Mouse (Mus musculus): ENCODE data around the gene Shmt1.
"Not testable (repeated sequence)": the region's sequence is repeated elsewhere in the genome, so short reads cannot be mapped to it uniquely, and the experiment has no call there.

Shmt1 gene

DNA sequence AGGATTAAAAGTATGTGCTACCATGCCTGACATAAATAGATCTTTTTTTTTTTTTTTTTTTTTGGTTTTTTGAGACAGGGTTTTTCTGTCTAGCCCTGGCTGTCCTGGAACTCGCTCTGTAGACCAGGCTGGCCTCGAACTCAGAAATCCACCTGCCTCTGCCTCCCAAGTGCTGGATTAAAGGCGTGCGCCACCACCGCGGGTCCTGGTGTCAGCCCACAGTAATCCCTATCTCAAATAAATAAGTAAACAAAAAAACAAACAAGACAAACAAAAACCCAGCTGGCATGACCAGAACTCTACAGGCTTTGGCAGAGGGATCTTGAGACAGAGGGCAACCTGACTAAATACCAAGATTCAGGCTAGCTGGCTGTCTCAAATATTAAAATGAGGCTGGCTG, at the start of gene Shmt1:
Gene Shmt1 (minus strand): TSS at position 101 of the 400 bp plus-strand sequence.
- DNase-seq (ENCODE audit: low spot score), result not testable (repeated sequence)

DNA sequence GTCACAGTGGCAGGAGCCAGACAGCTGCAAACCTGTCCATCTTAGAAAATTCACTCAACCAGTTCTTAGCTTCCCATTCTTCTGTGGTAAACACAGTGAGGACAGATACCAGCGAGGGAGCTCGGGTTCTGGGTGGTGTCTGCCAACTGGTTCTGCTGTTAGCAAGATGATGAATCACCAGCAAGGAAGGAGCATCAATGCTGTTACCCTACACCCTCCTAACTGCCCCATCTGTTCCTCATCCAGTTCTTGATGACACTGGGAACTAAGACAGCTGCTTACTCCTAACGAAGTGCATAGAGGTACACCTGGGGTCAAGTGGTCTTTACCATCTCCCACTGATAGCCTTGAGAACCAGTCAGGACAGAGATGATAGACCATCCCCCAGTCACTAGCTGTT, 45.1 kb upstream of the Shmt1 start:
- no peak for DNase-seq (ENCODE audit: low spot score)

DNA sequence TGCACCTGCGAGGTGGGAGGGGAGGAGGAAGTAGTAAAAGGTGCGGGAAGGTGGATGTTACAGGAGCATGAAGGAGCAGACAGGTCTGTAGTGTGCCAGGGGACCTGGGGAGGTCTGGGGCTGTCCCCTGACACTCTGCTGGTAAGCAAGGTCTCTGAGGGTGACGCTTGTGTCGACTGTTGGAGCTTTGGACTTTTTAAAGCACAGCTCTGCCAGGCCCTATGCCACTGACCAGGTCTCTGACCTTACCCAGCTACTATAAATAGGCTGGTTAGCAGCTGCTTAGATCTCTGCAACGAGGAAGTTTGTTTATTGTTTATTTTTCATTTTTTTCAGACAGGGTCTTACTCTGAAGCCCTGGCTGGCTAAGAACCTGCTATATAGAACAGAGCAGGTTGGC, 33.9 kb upstream of the Shmt1 start:
- no peak for DNase-seq (ENCODE audit: low spot score)

DNA sequence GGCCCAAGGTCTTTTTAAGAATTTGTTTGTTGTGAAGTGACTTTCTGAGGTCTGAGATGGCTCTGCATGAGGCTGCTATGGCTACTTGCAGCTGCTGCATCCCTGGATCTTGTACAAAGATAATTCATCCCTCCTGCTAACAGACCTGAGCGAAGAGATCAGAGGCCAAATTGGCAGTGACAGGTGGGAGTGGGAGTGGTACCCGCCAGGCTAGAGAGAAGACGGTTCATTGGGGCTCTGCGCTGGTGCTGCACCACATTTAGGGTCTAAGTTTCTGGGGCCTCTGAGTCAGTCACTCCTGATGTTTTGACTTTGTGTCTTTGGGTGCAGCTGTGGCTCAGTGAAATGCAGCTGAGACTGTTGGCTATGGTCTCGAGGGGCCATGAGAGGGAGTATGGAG, 31.9 kb upstream of the Shmt1 start:
- no peak for DNase-seq (ENCODE audit: low spot score)

DNA sequence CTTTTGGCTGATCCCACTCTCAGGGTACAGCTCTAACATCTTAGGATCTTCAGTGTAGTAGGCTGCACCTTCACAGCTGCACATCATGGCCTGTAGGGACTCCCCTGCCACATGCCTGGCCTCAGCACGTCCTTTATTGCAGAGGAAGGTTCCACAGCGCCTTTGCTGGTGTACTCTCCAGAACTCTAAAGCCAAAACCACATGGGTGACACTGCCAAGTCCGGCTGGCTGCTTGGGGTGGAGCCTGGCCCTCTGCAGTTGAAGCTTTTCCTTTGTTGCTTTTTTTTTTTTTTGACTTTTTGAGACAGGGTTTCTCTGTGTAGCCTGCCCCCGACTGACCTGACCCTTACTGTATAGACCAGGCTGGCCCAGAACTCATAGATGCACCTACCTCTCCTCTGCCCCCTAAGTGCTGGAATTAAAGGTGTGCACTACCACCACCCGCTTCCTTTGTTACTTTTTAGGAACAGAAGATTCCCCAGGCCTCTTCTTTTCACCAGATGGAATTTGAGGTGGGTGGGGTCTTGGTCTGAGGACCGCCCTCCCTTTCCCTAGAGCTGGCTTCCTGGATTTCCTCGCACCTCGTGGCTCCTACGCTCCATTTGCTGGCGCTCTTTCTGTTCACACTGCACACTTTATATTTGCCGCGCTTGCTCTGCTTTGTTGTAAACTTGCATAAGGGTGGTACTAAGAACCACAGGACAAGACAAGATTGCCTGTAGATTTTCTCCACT, 30.1 kb upstream of the Shmt1 start:
- no peak for DNase-seq (ENCODE audit: low spot score)

DNA sequence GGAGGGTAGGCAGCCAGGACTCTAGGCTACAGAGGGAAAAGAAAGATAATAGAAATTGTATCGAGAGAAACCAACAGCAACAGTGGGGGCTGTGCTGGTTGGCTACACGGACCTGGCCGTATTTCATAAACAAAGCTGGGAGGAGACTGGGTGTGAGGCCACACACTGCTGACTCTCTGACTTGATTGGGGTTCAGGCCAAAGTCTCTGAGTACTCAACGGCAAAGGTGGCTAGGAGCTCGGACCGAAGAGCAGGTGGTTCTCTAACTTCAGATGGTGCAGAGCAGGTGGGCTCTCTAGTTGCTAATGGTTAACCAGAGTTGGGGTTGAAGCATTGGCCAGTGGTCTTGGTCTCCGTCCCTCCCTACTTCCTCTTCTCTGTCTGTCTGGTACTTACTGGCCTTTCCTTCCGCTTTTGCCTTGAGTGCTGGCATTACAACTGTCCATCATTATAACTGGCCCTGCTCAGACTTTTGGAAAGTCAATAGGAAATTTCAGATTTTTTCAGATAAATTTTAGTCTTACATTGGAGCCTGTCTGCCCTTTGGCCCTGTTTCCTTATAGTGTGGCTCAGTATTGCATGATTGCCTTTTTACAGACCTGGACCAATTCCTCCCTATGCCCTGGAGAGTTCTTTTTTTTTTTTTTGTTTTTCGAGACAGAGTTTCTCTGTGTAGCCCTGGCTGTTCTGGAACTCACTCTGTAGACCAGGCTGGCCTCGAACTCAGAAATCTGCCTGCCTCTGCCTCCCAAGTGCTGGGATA, 26.3 kb upstream of the Shmt1 start:
- no peak for DNase-seq (ENCODE audit: low spot score)

DNA sequence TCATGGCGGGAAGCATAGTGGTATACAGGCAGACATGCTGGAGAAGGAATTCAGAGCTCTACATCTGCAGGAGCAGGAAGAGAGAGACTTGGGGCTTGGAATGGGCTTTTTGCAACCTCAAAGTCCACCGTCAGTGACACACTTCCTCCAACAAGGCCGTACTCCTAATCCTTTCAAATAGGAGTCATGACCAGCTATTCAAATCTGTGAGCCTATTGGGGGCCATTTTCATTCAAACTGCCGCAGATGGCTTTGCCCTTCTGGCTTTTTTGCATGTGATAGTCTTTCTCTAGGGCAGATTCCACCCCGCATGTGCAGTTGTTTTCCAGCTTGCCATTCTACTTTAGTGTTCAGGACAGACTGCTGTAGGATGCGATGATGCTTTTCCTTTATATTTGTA, 25.4 kb upstream of the Shmt1 start:
- no peak for DNase-seq (ENCODE audit: low spot score)

DNA sequence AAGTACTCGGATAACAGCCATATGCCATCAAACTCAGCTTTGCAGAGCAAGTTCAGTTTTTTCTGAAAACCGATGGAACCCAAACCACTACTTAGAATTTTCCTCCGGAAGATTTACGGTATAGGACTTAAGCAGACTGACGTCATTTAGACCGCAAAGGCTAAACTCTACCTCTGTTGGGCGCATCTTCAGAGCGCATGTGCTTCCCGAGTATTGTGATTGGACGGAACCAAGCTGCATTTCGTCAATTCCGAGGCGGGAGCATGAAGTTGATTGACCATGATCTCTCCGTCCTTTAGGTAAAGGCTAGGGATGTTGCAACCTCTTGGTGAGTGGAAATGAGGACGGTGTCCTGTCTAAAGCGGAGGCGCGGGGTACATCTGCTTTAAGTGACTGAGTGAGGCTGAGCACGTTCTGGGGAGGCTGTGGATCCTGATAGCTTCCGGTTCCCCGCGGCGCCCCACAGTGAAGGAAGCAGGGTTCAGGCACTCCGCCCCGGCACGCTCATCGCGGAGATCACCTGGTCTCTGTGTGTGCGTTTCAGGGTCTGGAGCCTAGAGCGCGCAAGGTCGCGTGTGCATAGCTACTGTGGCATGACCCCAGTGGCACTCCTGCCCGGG, 19.0 kb upstream of the Shmt1 start, which contains the start of gene Dhrs7b:
Gene Dhrs7b (plus strand): TSS at position 199 of the 620 bp plus-strand sequence.
- peak; percentile 88 for DNase-seq (ENCODE audit: low spot score)

DNA sequence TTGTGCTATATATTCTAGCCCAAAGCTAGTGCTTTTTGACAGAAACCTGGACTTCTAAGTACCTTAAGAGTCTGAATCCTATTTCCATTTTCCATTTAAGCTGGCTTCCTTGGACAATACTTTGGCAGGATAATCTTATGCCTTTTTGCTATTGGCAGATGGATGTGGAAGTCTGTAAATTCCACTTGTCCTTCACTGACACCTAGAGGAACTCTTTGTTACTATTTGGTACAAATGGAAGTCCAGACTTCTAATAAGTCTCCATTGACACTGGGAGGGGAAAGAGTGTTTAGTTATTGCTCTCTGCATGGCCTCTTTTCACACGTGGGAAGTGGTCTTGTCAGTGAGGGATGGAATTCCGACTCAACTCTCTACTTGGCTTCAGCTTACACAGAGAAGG, 17.4 kb upstream of the Shmt1 start:
- no peak for DNase-seq (ENCODE audit: low spot score)

DNA sequence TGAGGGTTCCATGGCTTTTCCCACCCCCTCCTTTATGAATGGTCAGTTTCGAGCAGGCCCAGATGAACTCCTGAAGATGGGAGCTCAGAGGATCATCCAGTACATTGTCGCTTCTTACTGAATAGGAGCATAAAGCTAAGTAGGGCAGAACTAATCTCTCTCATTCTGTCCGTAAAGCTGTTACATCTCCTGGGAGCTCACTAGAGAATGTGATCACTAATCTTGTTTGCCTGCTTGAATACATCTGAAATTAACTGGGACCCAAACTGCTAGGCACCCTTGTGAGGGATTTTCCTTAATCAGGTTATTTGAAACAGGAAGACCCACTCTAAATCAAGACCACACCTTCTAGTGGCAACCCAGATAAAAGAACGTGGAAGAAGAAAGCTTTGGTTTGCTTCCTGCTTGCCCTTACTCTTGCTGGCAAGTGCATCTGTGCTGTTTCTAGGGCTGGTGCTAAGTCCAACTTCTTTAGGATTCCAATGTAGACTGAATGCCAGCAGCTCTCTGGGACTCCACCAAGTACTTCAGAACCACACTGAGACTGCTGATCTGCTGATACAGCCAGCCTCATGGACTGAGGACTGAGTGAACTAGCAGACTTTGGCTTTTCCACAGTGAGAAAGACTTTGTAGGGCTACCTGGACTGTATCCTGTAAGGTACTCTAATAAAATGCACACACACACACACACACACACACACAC, 15.9 kb upstream of the Shmt1 start:
- no peak for DNase-seq (ENCODE audit: low spot score)

DNA sequence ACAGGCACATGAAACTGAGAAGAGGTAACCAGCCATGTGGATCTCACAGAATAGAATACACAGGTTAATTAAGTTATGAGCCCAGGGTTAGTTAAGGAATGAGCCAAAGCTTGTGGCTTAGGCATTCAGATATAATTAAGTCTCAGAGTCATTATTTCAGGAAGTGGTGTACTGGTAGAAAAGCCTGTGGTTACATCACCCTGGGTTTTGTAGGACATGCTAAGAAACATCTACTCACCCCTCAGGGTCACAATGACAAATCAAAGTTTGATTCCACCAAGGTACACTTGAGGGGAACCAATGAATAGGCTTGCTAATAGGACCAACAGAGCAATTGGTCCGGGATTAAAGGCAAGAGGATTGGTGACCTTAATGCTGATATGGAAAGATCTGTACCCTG, 15.2 kb upstream of the Shmt1 start:
- DNase-seq (ENCODE audit: low spot score), result no peak

DNA sequence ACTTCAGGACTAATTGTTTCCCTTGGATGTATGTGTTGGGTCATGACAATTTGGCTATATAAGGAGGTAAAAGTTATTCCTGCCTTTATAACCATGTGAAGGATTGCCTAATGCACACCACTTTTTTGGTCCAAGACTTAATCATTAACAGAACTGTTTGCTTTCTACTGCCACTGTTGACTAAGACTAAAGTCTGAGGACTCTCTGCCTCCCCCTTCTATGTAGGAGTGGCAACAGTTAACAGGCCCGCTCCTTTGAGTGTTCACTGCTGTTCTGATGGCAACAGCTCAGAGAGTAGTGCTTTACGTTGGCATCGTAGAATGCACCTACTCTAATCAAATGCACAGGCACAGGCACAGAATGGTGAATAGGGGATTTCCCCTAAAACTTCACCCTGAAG, 13.7 kb upstream of the Shmt1 start:
- DNase-seq (ENCODE audit: low spot score), result no peak

DNA sequence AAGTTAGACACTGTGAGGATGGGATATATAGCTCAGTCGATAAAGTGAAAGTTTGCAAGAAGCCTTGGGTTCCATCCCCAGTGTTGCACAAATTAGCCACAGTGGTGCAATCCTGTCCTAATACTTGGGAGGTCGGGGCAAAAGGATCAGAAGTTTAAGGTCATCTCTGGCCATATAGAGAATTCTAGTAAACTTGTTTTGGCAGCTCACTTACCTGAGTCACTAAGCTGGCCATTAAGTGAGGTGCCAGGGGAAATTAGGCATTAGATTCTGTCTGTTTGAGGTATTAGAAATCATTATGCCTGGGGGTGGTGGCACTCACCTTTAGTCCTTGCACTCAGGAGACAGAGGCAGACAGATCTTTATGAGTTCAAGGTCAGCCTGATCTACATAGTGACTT, 12.3 kb upstream of the Shmt1 start:
- DNase-seq (ENCODE audit: low spot score), result no peak

DNA sequence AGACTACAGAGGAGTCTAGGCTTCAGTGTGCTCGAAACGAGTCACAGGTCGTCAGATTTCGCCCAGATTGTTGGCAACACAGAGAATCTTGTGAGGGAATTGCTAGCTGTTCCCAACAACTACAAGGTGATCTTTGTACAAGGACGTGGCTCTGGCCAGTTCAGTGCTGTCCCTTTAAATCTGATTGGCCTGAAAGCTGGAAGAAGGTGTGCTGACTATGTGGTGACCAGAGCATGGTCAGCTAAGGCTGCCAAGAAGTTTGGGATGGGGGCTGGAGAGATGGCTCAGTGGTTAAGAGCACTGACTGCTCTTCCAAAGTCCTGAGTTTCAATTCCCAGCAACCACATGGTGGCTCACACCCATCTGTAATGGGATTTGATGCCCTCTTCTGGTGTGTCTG, 4.9 kb upstream of the Shmt1 start:
- DNase-seq (ENCODE audit: low spot score), result no peak

DNA sequence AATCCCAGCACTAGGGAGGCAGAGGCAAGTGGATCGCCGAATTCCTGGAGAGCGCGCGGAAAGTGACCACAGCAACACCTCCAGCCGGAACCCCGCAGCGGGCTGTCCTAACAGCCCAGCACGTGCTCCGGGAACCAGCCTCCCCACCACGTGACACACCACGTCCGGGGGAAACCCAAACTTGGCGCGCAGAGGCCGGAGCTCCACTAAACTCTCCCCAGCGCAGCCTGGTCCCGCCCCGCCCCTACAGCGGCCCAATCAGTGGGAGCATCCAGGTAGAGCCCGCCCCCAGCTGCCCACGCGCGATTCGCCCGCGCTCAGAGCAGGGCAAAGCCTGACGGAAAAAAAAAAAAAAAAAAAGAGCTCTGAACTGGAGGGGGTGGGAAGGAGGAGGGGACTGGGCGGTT, 461 bp downstream of the Shmt1 start:
- DNase-seq (ENCODE audit: low spot score), result peak; percentile 93

DNA sequence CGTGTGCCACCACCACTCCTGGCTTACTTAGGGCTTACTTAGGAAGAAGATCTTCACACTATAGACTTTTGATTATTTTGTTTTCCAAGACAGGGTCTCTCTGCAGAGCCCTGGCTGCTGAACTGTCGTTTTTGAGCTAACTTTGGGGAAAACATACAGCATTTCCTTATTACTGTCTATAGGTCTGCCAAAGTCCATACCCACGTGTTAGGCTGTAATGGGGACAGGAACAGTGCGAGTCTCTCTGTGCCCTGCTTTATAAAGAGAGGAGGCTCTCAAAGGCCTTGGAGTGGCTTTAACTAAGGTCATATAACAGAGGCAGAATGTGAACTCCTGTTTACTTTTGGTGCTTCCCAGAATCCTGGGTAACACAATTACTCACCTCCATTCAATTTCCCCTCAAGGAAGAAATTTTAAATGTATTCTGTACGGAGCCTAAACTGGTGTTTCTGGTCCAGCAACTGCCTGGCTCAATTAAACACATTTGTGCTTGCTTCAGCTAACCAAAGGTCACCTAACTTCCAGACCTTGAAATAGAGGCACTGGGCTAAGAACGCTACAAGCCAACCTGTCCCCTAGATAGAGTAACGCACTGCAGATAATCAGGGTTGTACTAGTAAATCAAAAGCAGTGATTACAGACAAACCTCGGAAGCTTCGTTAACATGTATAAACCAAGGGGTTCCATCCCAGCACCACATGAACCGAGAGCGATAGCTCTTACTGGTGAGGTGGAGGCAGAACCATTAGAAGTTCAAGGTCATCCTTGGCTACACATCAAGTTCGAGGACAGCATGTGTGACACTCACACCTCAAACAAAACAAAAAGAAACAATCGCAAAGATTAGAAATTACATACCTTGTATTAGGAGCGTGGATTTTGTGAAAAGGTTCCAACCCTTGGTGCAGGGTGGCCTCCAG, 1.2 kb downstream of the Shmt1 start:
- DNase-seq (ENCODE audit: low spot score), result no peak

DNA sequence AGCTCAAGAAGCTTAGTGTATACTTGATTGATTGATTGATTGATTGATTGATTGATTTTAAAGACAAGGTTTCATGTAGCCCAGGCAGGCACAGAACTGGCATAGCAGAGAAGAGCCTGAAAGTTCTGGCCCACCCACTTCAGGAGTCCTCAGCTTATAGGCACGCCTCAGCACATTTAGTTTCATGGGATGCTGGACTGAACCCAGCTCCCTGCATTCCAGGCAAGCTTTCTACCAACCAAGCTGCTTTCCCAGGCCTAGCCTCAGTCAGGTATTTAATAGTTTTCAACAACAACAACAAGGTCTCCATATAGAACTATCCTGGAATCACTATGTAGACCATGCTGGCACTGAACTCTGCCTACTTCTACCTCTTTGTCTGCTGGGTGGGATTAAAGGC, 2.0 kb downstream of the Shmt1 start:
- DNase-seq (ENCODE audit: low spot score), result no peak

DNA sequence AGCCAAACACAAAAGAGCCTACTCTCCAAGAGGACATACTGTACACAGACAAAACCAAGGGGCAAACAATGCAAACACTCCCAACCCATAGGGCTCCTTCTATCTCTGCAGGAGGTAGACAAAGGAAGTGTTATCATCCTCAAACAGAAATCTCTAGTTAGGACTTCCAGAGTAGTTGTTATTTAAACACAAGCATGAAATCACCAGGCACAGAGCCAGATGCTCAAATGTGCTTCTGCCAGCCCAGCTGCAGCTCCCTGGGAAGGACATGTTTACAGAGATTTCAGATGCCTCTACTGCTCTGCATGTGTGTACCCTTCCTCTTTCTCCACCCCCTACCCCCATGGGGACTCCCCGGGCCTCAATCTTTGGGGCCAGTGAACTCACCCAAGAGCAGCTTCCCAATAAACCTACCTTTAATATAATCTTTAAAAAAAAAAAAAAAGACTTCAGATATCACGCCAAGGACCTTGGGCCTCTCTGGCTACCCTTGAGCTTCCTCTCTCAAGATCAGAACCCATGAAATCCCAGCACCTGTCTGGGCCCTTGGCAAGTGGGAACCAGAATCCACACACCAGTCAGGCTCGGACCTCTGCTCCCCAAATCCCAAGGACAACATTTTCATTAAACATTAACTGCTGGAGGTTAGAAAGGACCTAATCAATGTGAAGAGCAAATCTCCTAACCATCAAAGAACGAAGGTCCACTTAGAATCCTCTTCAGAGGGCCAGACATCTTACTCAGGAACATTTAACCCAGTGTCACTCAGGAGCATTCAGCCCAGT, 3.0 kb downstream of the Shmt1 start:
- no peak for DNase-seq (ENCODE audit: low spot score)

DNA sequence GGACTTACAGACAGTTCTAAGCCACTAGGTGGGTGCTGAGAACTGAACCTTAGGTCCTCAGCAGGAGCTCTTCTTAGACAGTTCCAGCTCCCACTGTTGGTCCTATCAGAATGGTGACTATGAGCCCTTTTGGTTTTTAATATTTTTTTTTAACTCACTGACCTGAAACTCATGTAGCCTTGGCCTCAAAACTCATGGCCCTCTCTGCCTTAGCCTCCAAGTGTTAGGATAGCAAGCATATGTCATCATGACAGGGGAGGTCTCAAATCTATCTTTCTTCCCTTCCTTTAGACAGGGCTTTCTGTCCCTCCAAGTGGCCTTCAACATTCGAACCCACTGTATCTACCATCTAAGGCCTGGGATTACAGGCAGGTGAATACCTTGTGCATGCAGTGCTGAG, 10.6 kb downstream of the Shmt1 start:
- no peak for DNase-seq (ENCODE audit: low spot score)

DNA sequence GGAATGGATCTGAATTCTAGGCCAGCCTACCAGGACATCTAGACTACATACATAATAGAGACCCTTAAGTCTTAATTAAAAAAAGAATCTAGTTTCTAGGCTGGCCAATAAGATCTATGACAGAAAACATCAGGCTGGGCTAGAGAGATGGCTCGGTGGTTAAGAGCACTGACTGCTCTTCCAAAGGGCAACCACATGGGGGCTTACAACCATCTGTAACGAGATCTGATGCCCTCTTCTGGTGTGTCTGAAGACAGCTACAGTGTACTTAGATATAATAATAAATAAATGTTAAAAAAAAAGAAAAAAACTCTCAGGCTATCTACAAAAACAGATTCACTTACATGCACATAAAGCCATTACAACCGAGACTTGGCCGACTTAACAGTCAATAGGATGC, 11.5 kb downstream of the Shmt1 start:
- no peak for DNase-seq (ENCODE audit: low spot score)

DNA sequence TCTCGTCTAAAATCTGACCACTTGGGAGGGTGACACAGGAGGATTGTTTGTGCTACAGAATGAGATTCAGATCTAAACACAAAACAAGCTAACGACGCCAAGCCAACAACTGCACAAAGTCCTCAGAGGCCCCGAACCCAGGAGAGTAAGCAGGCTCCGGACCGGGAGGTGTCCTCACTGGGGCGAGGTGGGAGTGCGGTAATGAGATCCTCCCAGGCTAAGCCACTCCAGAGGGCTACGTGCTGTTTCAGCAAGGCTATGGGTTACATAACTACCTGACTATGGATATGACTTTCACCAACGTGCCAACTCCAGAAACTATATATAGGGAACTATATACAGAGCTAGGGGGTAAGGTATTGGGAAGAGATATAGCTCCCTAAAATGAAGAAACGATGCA, 15.2 kb downstream of the Shmt1 start:
- no peak for DNase-seq (ENCODE audit: low spot score)

Data from T-cell, adult 2 months (primary cell).